Mouse (Mus musculus) megakaryocyte, embryonic 14.5 days (primary cell): Measurements from ENCODE around the gene Prickle1.

ENCODE experiments used
- FLI1 ChIP-seq: IDR thresholded peaks from 2 replicates; pipeline ENCODE4 v1.6.1; 2012; ENCODE audit warnings: low read length, inconsistent platforms, mixed read lengths
- GATA1 ChIP-seq: IDR thresholded peaks from 3 replicates; pipeline ENCODE4 v1.6.1; 2012; ENCODE audit warnings: mixed read lengths, low read length, inconsistent platforms, borderline replicate concordance

- TF ChIP-seq GATA1 (no peak), FLI1 (no peak)
Measured at GRCm38 (mm10) chr15:93489597-93489996, 106.1 kb downstream of the Prickle1 start.
